Mouse (Mus musculus) kidney, embryonic 16.5 days (tissue): ENCODE data around the gene Pate1. TPM values are rescaled to one million over a fixed set of nuclear protein-coding genes. Genes with fewer than 3 reads are reported as not detected.

ENCODE experiments used
- ATAC-seq: fragments of 200-750 bp; cut with Nextera tagmentation; 2 replicates; pipeline ENCODE4 v1.8.0; 2017; ENCODE audit warnings: moderate TSS enrichment; ENCODE audit not compliant: low FRiP score, low TSS enrichment
- H3K27ac ChIP-seq: fragments of 300-500 bp; sonication (generic); 2 replicates; pipeline ENCODE4 v1.5.1; 2014; ENCODE audit warnings: low read length
- H3K27me3 ChIP-seq: fragments of 300-500 bp; sonication (generic); 2 replicates; pipeline ENCODE4 v1.6.1; 2014; ENCODE audit warnings: low read length, control low read depth, mixed read lengths; ENCODE audit not compliant: insufficient read depth
- H3K36me3 ChIP-seq: fragments of 300-500 bp; sonication (generic); 2 replicates; pipeline ENCODE4 v1.6.1; 2014; ENCODE audit warnings: low read length, control low read depth, mixed read lengths; ENCODE audit not compliant: insufficient read depth
- H3K4me1 ChIP-seq: fragments of 300-500 bp; sonication (generic); 2 replicates; pipeline ENCODE4 v1.6.1; 2014; ENCODE audit warnings: low read length, control low read depth, mixed read lengths; ENCODE audit not compliant: insufficient read depth
- H3K4me2 ChIP-seq: fragments of 300-500 bp; sonication (generic); replicated peaks from 2 replicates; pipeline ENCODE4 v1.6.1; 2014; ENCODE audit warnings: low read depth, low read length
- H3K4me3 ChIP-seq: fragments of 300-500 bp; sonication (generic); 2 replicates; pipeline ENCODE4 v1.5.1; 2014; ENCODE audit warnings: mild to moderate bottlenecking, low read length
- H3K9ac ChIP-seq: fragments of 300-500 bp; sonication (generic); replicated peaks from 2 replicates; pipeline ENCODE4 v1.6.1; 2014; ENCODE audit warnings: low read length
- H3K9me3 ChIP-seq: fragments of 300-500 bp; sonication (generic); 2 replicates; pipeline ENCODE4 v1.6.1; 2016; ENCODE audit warnings: low read length, control low read depth
- WGBS: fragments of 180-500 bp; shearing (Covaris S2); extraction: QIAGEN DNeasy Blood & Tissue Kit; methylation state at CpG from one replicate; pipeline ENCODE4 v1.1.7; 2014; 5-methylcytosine and 5-hydroxymethylcytosine counted together
- polyA plus RNA-seq: library from polyadenylated mRNA; unstranded; fragments of >200 nt; fragmentation: Nextera tagmentation; extraction: Ambion mirVana; gene quantifications from 2 replicates; pipeline ENCODE4 v1.2.1, GENCODE M21; 2015

Pate1 gene
- not detected in 2 replicates for polyA plus RNA-seq

GRCm38 (mm10) chr9:35687013-35687412 lies at the start of gene Pate1:
Gene Pate1 (minus strand): TSS chr9:35687390.
- no peaks in the 10 kb centered on the region for H3K9me3 ChIP-seq
- WGBS, result 50% methylated on average over 1 of the region's 1 CpGs
- no peak within 1 kb of the TSS for H3K9ac ChIP-seq
- H3K4me1 ChIP-seq, result no peaks in the 10 kb centered on the region
- ATAC-seq, result no peak
- H3K27ac ChIP-seq, result no peak within 1 kb of the TSS
- no peaks in the 10 kb centered on the region for H3K27me3 ChIP-seq
- no peak within 1 kb of the TSS for H3K4me3 ChIP-seq
- H3K36me3 ChIP-seq, result no peaks in the 10 kb centered on the region
- H3K4me2 ChIP-seq, result no peak within 1 kb of the TSS

GRCm38 (mm10) chr9:35707265-35707664 lies 20.1 kb upstream of the Pate1 start:
- no peak for ATAC-seq
- H3K4me3 ChIP-seq, result no peak overlapping the region

GRCm38 (mm10) chr9:35691924-35692323 lies 4.7 kb upstream of the Pate1 start:
- no peak for ATAC-seq
- Histone ChIP-seq H3K9me3 (no peaks in the 10 kb centered on the region), H3K4me1 (no peaks in the 10 kb centered on the region), H3K27me3 (no peaks in the 10 kb centered on the region), H3K9ac (no peak overlapping the region), H3K4me2 (no peak overlapping the region), H3K4me3 (no peak overlapping the region), H3K36me3 (no peaks in the 10 kb centered on the region), H3K27ac (no peak overlapping the region)

More at GRCm38 (mm10) chr9:35707265-35707664, 20.1 kb upstream of the Pate1 start:
- Histone ChIP-seq H3K9me3 (no peaks in the 10 kb centered on the region), H3K4me1 (no peaks in the 10 kb centered on the region), H3K36me3 (no peaks in the 10 kb centered on the region), H3K4me2 (no peak overlapping the region), H3K27me3 (no peaks in the 10 kb centered on the region), H3K27ac (no peak overlapping the region), H3K9ac (no peak overlapping the region)

GRCm38 (mm10) chr9:35673557-35673956 lies 13.6 kb downstream of the Pate1 start:
- Histone ChIP-seq H3K9me3 (no peaks in the 10 kb centered on the region), H3K27ac (no peak overlapping the region), H3K4me1 (no peaks in the 10 kb centered on the region), H3K27me3 (no peaks in the 10 kb centered on the region), H3K4me3 (no peak overlapping the region), H3K36me3 (no peaks in the 10 kb centered on the region), H3K9ac (no peak overlapping the region), H3K4me2 (no peak overlapping the region)
- no peak for ATAC-seq
- 83% methylated on average over 2 of the region's 2 CpGs for WGBS

GRCm38 (mm10) chr9:35648102-35648501 lies 39.1 kb downstream of the Pate1 start, which contains the start of gene Pate3:
Gene Pate3 (minus strand): TSS chr9:35648202.
- ATAC-seq, result no peak
- Histone ChIP-seq H3K27ac (no peak within 1 kb of the TSS), H3K36me3 (no peaks in the 10 kb centered on the region), H3K9me3 (no peaks in the 10 kb centered on the region; the same call in 1 of the 2 replicates), H3K4me3 (no peak within 1 kb of the TSS), H3K9ac (no peak within 1 kb of the TSS), H3K27me3 (no peaks in the 10 kb centered on the region), H3K4me1 (no peaks in the 10 kb centered on the region), H3K4me2 (no peak within 1 kb of the TSS)
- WGBS, result 78% methylated on average over 1 of the region's 1 CpGs

Other genes with a start within 250 kb of the Pate1 start
- not detected in 2 replicates for gene Gm1113, start 169.1 kb downstream of the Pate1 start, polyA plus RNA-seq
- 2.3 TPM in 2 replicates for gene Ddx25, start 128.9 kb downstream of the Pate1 start, polyA plus RNA-seq
- 20.6 and 24.0 TPM in 2 replicates for gene Pus3, start 128.8 kb downstream of the Pate1 start, polyA plus RNA-seq
- gene Pate2, start 117.1 kb downstream of the Pate1 start, polyA plus RNA-seq, result 0.57 and 0.84 TPM in 2 replicates
- gene Hyls1, start 117.0 kb downstream of the Pate1 start, polyA plus RNA-seq, result 15.3 and 16.4 TPM in 2 replicates
- not detected in 2 replicates for gene Pate4, start 75.4 kb downstream of the Pate1 start, polyA plus RNA-seq
- not detected in 2 replicates for gene Pate3, start 39.2 kb downstream of the Pate1 start, polyA plus RNA-seq
- not detected in 2 replicates for gene Gm17677, start 53.7 kb upstream of the Pate1 start, polyA plus RNA-seq
- not detected in 2 replicates for gene Gm17727, start 90.7 kb upstream of the Pate1 start, polyA plus RNA-seq
- not detected in 2 replicates for gene Gm27235, start 102.7 kb upstream of the Pate1 start, polyA plus RNA-seq
- not detected in 2 replicates for gene D730048I06Rik, start 102.7 kb upstream of the Pate1 start, polyA plus RNA-seq
- gene 9230110F15Rik, start 156.8 kb upstream of the Pate1 start, polyA plus RNA-seq, result not detected in 2 replicates
- gene 9230113P08Rik, start 221.0 kb upstream of the Pate1 start, polyA plus RNA-seq, result not detected in 2 replicates